Mouse (Mus musculus): ENCODE data around the gene Tfdp2.

GRCm38 (mm10) chr9:96243915-96244314 is 47.8 kb downstream of the Tfdp2 start:
- TF ChIP-seq CTCF (IDR thresholded peaks at IDR 0.05; ENCODE audit: control insufficient read depth, insufficient read depth, low read length) (no peak), POLR2A (IDR thresholded peaks at IDR 0.05; ENCODE audit: borderline replicate concordance, control insufficient read depth, low read depth, low read length) (no peak)
